Mouse (Mus musculus) kidney, adult 2 months (tissue): Measurements from ENCODE around the gene Gnl1.

Experiments used
- CTCF ChIP-seq: fragments of 200-500 bp; conservative IDR thresholded peaks from 2 replicates; pipeline ENCODE4 v1.5.1; 2011; ENCODE audit warnings: low read depth, mild to moderate bottlenecking, control low read depth, low read length, moderate library complexity, mixed read lengths; ENCODE audit not compliant: insufficient read depth, insufficient read length
- POLR2A ChIP-seq: fragments of 200-500 bp; IDR thresholded peaks from one replicate; pipeline ENCODE4 v1.6.1; 2011; ENCODE audit warnings: low read depth, low read length, control low read depth

DNA sequence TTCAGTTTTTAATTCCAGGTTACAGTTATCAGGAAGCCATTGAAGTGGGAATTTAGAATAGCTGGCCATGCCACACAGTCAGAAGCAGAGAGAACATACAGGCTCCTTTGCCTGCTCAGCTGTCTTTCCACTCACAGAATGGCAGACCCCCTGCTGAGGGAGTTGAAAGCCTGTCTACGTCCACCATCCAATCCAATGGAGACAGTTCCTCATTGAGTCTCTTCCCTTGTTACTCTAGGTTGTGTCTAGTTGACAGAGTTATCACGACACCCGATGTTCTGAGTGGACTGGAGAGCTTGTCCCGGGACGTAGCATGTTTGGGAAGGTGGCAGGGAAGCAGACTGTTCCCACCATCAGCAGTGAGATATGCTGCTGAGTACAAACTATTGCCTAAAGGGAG, 45.5 kb downstream of the Gnl1 start:
- TF ChIP-seq CTCF, result no peak
- no peak for TF ChIP-seq POLR2A
